Mouse (Mus musculus) layer of hippocampus, adult 9-11 months (tissue): ENCODE results near the gene Tlr11.

ENCODE experiments used
- DNase-seq: peaks from one replicate; pipeline ENCODE4 v3.0.0; 2022

Gene Tlr11

GRCm38 (mm10) chr14:50357593-50357992 is at the start of gene Tlr11:
Gene Tlr11 (plus strand): TSS chr14:50357914.
- no peak for DNase-seq

- DNase-seq, result no peak
These were observed 31.1 kb upstream of the Tlr11 start, which contains the start of gene Olfr734 for GRCm38 (mm10) chr14:50326661-50327060. Gene Olfr734 (minus strand): TSS chr14:50326761.

GRCm38 (mm10) chr14:50348796-50349195 is 8.9 kb upstream of the Tlr11 start, which contains the start of gene Olfr735:
Gene Olfr735 (minus strand): TSS chr14:50348872.
- DNase-seq, result no peak

GRCm38 (mm10) chr14:50352438-50352837 is 5.3 kb upstream of the Tlr11 start:
- DNase-seq, result no peak

- no peak for DNase-seq
These were observed 989 bp upstream of the Tlr11 start for GRCm38 (mm10) chr14:50356725-50357124.

- no peak for DNase-seq
These were observed 2.8 kb downstream of the Tlr11 start for GRCm38 (mm10) chr14:50360480-50360879.

- DNase-seq, result no peak
These were observed 5.8 kb downstream of the Tlr11 start for GRCm38 (mm10) chr14:50363561-50363960.

GRCm38 (mm10) chr14:50380863-50381262 is 23.1 kb downstream of the Tlr11 start, which contains the start of gene Olfr736:
Gene Olfr736 (plus strand): TSS chr14:50381163.
- DNase-seq, result no peak

GRCm38 (mm10) chr14:50407268-50407667 is 49.6 kb downstream of the Tlr11 start, which contains the start of gene Olfr738:
Gene Olfr738 (plus strand): TSS chr14:50407568.
- DNase-seq, result no peak
